Mouse (Mus musculus) testis, postnatal 14 days (tissue): ENCODE results near the gene Zfp719.

Experiments used
- DNase-seq: peaks from one replicate; pipeline ENCODE4 v3.0.0; 2021; ENCODE audit warnings: low spot score

Zfp719 gene

GRCm38 (mm10) chr7:43579440-43580171, at the start of gene Zfp719:
Zfp719 (plus strand) TSS chr7:43579610.
- DNase-seq = peak; percentile 91

- DNase-seq = no peak
These were observed 49.1 kb upstream of the Zfp719 start for GRCm38 (mm10) chr7:43530216-43530785.

DNA sequence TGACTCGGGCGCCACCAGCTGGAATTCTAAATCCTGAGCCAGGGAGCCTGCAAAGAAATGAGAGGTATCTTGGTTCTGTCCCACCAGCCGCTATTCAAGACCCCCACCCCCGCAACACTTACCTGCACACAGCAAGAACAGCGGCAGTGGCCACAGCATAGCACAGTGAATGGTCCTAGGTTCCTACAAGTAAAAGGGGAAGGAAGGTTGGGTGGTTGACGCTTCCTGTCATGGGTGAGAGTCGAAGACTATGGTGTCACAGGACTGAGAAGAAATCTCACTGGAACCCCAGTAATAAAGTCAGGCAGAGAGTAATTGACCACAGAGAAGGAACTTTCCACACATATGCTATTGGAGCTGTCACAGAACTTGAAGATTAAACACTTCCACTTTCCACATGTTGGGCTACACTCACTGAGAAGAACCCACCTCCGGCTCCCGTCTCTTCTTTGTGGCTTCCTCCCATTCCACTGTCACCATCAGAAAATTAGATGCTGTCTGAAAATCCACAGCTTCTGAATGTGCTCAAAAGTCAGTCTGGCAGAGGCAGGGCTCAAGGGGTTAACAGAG, 46.4 kb upstream of the Zfp719 start:
- no peak for DNase-seq

GRCm38 (mm10) chr7:43538524-43538923, 40.9 kb upstream of the Zfp719 start:
- DNase-seq = no peak

DNA sequence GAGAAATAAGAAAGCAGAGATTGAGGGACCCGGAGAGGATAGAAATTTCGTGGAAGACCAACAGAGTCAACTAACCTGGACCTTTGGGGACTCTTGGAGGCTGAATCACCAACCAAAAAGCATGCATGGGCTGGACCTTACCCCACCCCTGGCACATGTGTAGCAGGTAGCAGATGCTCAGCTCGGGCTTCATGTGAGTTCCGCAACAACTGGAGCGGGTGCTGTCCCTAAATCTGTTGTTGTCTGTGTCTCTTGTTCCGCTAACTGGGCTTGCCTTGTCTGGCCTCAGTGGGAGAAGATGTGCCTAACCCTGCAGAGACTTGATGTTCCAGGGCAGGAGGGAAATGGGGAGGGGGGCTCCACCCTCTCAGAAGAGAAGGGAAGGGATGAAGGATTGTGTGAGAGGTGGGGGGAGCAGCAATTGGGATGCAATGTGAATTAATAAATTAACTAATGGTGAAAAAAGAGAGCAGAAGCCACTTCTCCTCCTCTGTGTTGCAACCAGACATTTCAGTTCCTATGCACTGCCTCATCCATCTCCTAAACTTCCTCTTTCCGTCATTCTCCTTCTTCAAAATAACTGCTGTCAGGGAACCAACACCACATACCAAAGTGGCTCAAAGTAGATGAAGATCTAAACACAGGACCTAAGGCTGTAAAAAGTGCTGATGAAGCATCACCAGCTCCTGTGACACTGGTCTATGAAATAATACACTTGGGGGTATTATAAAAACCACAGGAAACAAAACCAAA, 35.0 kb upstream of the Zfp719 start, which contains the start of gene Cd33:
Gene Cd33, minus strand, starts transcription at position 204 of the 753 bp plus-strand sequence.
- no peak for DNase-seq

DNA sequence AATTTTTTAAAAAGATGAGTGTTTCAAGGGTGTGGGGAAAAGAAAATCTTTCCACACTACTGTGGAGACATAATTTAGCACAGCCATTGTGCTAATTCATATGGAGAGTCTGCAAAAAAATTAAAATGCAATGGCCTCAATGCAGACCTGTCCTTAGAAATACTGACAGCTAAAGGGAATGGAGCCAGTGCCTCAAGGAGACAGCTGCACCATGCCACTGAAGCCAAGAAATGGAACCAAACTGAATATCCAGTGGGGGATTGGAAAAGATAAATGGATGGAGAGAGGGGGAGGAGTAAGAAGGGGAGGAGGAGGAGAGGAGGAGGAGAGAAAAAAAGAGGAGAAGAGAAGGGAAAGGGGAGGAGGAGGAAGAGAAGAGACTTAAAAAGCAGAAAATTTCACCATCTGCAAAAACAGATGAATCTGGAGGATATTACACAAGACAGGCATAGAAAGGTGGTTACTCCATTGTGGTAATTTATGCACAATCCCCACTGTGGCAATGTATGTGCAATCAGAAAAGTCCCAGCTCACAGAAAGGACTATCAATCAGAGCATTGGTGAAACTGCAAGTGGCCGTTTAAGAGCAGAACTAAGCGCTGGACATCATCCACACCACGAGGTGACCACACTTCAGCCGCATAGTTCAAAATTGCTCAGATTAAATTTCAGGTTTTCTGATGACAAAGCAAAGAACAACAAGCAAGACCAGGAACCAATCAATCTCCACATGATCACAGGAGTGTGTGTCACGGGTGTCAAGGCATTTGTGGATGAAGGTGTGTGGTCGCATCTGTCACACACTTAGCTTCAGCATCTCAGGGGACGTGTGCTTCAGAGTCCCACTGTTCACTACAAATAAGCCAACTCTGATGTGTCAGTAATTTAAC, 33.5 kb upstream of the Zfp719 start:
- DNase-seq = no peak

DNA sequence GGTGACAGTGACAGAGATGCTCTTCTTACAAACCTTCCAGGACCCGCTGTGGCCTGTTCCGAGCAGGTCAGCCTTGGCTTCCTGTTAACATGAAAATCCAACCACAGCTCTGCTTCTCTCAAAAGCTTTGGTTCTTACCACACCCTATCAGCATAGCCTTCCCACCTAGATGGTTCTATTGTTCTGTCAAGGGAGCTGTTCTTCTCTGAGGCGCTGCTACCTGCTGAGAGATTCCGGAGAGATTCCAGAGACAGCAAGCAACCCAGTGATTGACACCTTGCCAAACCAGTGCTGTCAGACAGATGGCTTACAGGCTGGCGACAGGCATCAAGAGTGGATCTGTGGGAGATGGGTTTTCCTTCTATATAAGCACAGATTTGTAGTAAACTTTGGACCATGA, 31.7 kb upstream of the Zfp719 start:
- DNase-seq = no peak

- no peak for DNase-seq
These were observed 31.2 kb upstream of the Zfp719 start for GRCm38 (mm10) chr7:43548206-43548605.

DNA sequence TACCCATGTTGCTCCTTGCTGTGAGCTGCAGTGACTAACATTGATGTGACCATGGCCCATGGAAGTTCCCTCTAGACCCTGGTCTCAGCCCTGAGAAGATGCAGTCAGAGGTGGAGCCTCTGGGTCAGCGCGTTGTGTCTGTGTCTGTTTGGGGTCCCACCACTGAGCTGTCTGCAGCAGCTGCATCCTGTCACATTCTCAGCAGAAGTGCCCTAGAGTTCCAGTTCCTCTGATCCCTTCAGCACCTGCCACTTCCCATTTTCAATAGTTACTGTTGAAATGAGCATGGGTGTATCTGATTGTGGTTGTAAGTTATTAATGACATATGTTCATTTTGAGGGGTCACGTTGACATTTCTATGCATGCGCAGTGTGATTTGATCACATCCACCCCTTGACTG, 26.3 kb upstream of the Zfp719 start:
- DNase-seq = no peak

DNA sequence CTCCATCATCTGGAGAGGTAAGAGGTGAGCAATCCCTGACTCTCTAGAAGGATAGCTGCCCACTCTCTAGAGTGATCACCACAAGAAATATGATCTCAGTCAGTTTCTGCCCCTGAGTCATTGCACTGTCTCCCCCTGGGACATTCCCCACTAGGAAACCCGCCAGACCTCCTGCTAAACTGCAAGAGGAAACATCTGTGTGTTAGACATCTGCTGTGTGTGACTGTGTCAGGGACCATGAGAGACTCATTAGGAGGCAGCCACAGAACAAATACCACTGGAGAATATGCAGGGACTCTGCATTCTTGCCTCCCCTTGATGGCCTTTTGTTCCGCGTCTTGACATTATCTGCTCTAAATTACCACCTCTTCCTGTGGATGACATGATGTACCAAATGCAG, 24.9 kb upstream of the Zfp719 start:
- no peak for DNase-seq

- no peak for DNase-seq
These were observed 24.1 kb upstream of the Zfp719 start for GRCm38 (mm10) chr7:43555351-43555750.

- no peak for DNase-seq
These were observed 22.5 kb upstream of the Zfp719 start for GRCm38 (mm10) chr7:43556901-43557300.

- DNase-seq = peak; percentile 79
These were observed 17.3 kb upstream of the Zfp719 start, which contains the start of gene Zfp658 for GRCm38 (mm10) chr7:43562006-43562633. Zfp658 (plus strand) TSS chr7:43562256.

DNA sequence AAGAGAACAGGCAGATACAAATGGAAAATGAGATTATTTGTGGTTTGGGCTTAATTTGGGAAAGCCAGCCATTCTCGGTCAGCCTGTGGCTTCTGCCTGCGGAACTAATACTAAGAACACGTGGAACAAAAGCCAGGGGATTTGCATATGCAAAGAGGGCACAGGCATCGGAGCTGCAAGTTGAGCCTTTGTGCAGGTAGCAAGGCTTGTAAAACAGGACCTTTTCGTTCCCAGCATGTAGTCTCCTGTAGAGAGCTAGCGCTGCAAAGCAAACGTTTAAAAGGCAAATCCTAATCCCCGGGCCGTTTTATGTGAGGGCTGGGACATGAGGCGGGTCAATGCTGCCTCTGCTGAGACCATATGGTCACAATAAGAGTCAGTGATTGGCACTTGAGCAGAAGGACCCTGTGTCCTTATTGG, 16.7 kb upstream of the Zfp719 start:
- DNase-seq = no peak

- no peak for DNase-seq
These were observed 16.1 kb upstream of the Zfp719 start for GRCm38 (mm10) chr7:43563300-43563699.

GRCm38 (mm10) chr7:43571216-43571615, 8.2 kb upstream of the Zfp719 start:
- DNase-seq = no peak

GRCm38 (mm10) chr7:43580526-43580925, 1.1 kb downstream of the Zfp719 start:
- no peak for DNase-seq

DNA sequence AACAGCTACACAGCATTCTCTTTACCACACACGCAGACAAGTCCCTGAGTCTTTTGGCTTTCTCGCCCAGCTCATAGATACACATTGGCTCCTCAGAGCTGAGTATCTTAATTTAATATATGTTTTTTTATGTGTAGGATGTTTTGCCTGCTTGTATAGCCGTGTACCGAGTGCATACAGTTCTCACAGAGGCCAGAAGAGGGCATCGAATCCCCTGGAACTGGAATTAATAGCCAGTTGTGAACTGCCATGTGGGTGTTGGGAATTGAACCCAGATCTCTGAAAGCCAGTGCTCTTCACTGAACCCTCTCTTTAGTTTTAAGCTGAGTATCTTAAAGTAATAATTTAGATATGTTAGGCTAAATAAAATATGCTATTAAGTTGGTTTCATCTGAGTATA, 5.4 kb downstream of the Zfp719 start:
- DNase-seq = no peak

DNA sequence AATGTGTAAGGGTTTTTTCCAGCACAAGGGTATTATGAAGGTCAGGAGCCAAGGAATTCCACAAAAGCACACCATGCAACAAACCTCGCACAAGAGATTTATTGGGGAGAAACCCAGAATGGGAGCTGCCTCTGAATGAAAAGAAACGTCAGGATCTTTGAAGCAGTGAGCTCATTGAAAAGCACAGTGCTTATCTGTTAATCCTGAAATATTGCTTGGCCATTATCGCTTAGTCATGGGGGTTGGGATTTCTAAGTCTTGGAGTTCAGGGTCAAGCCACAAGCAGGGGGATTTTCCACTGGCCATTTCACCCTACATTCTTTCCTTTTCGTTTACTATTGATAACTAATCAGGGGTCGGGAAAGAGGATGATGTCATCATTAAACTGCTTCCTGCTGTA, 22.5 kb downstream of the Zfp719 start:
- DNase-seq = no peak

- peak; percentile 72 for DNase-seq
These were observed 27.7 kb downstream of the Zfp719 start, which contains the start of gene Zfp819 for GRCm38 (mm10) chr7:43606896-43607742. Zfp819 (plus strand) TSS chr7:43607169.
